In the genomic region with DNA sequence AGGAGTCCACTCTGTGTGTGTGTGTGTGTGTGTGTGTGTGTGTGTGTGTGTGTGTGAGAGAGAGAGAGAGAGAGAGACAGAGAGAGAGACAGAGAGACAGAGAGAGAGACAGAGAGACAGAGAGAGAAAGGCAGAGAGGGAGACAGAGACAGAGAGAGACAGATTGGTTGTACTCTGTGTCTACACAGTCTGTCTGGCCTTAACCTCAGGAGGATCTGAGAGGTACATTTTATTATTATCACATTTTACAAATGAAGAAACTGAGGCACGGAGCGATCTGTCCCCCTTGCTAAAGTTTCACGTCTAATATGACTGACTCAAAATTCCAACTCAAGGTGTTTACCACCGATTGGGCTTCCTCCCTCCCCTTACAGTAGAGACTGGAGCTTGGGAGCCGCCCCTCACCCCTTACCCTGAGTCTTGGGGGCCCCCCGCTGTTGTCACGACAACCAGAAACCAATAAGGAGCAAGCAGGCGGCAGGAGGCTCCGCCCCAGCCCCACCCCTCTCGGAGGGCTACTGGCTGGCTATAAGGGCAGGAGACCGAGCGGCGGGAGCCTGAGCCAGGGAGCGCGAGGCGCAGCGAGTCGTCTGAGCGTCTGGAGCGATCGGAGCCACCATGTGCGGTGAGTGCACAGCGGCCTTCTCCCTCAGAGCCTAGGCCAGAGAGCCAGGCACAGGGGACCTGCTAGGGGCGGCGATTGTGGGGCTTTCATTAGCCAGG, we compare ENCODE assay signal across 8 mouse cellular contexts. TPM values are rescaled to one million over a fixed set of nuclear protein-coding genes. Genes with fewer than 3 reads are reported as not detected.
A peak's percentile ranks its signal among the peaks of the same experiment; 100 is the strongest.
DNase-seq lines count a peak whose midpoint lies in the region; ATAC-seq and TF ChIP-seq lines count a peak whose summit lies in the region.

TSS of gene Gfpt2 (plus strand) at position 560 of the 723 bp plus-strand sequence.

- TF ChIP-seq CTCF in lung, adult 2 months (IDR thresholded peaks at IDR 0.05; ENCODE audit: insufficient read depth, low read length), result no peak

- H3K4me1 ChIP-seq in lung, adult 2 months (ENCODE audit: control insufficient read depth, insufficient read depth, low read length), result no peaks in the 10 kb centered on the region; the same call in 1 of the 2 replicates

- DNase-seq in MEL-GATA-1-ER (ENCODE audit: extremely low read depth, low read depth), result peak; percentile 72
- peak; percentile 33 for DNase-seq in cerebellum, adult 9-11 months
- peak; percentile 46 to 82 for DNase-seq in frontal cortex, adult 2 months (ENCODE audit: extremely low spot score in 1 of 2, low spot score in 1 of 2)
- DNase-seq in layer of hippocampus, adult 8-10 months (ENCODE audit: low spot score in 2 of 2), result peak; percentile 55 to 66
- peak; percentile 37 for DNase-seq in lung, adult 2 months
- DNase-seq in ovary, postnatal 10 days (ENCODE audit: low spot score), result peak; percentile 48
- DNase-seq in urinary bladder, adult 18-20 months (ENCODE audit: low spot score in 2 of 2), result peak; percentile 57 to 77

- peak; percentile 82; the same call in 1 of the 2 replicates for TF ChIP-seq POLR2A in lung, adult 2 months (IDR thresholded peaks at IDR 0.05; ENCODE audit: borderline replicate concordance, extremely low read depth, low read depth, low read length)

- WGBS in lung, adult 2 months, result under 1% methylated on average over 25 of the region's 25 CpGs

- ATAC-seq in hematopoietic stem cell, adult 5-6 weeks (replicated peaks in 1 of 2; ENCODE audit: insufficient read depth in 1 of 2, low FRiP score in 2 of 2, low TSS enrichment in 1 of 2, low read depth in 1 of 2, poor library complexity in 2 of 2, severe bottlenecking in 2 of 2), result peak; percentile 77 to 80

- H3K4me3 ChIP-seq in lung, adult 2 months (replicated peaks; ENCODE audit: extremely low read depth, low read depth, low read length), result peak within 1 kb of the TSS; percentile 61

RNA-seq across cellular contexts. Expression of gene Gfpt2, which starts in this region (rescaled TPM):
- polyA plus RNA-seq in frontal cortex, adult 2 months (2012; rRNA removed), result 12.5 and 13.0 TPM in 2 replicates
- total RNA-seq in hematopoietic stem cell, adult 5-6 weeks (2017), result 1.0 and 1.4 TPM in 2 replicates
- total RNA-seq in layer of hippocampus, adult 8-10 months (2022), result 1 to 10 TPM; 4.2 to 8.5 (median 6.7) TPM
- 7.0 and 8.8 TPM in 2 replicates for polyA plus RNA-seq in lung, adult 2 months (2012; rRNA removed)

Comparison
In these comparisons a context has a peak if more than half of its experiments do, and no peak if none do; other contexts are left out.
1. Peak in every context shown above with its lines: DNase-seq, ATAC-seq and H3K4me3 ChIP-seq.